Mouse (Mus musculus): ENCODE results near the gene Cck. TPM values are rescaled to one million over a fixed set of nuclear protein-coding genes. Genes with fewer than 3 reads are reported as not detected.
A peak's percentile ranks its signal among the peaks of the same experiment; 100 is the strongest.
"Not testable (repeated sequence)": the region's sequence is repeated elsewhere in the genome, so short reads cannot be mapped to it uniquely, and the experiment has no call there.

Gene Cck
- polyA plus RNA-seq, 1 experiment from 2014 or later, result 1.1 TPM

- Histone ChIP-seq H3K4me2 (ENCODE audit: low read depth, low read length) (no peak overlapping the region), H3K9ac (ENCODE audit: low read depth, low read length) (no peak overlapping the region), H3K27ac (ENCODE audit: low read length) (no peak overlapping the region), H3K9me3 (replicated peaks; ENCODE audit: control insufficient read depth, low read length) (no peaks in the 10 kb centered on the region), H3K36me3 (ENCODE audit: control insufficient read depth, insufficient read depth) (no peaks in the 10 kb centered on the region), H3K27me3 (ENCODE audit: control insufficient read depth, insufficient read depth, low read depth, low read length) (no peaks in the 10 kb centered on the region), H3K4me1 (ENCODE audit: control insufficient read depth, low read depth, low read length) (no peaks in the 10 kb centered on the region), H3K4me3 (ENCODE audit: low read depth, low read length) (no peak overlapping the region)
- 61% methylated on average over 5 of the region's 5 CpGs for WGBS (ENCODE audit: insufficient replicate concordance)
- no peak for ATAC-seq (ENCODE audit: low read depth)
Observed at GRCm38 (mm10) chr9:121474771-121475170, 20.7 kb downstream of the Cck start.

- Histone ChIP-seq H3K27me3 (ENCODE audit: control insufficient read depth, insufficient read depth, low read depth, low read length) (no peaks in the 10 kb centered on the region), H3K27ac (ENCODE audit: low read length) (no peak overlapping the region), H3K4me3 (ENCODE audit: low read depth, low read length) (no peak overlapping the region), H3K9ac (ENCODE audit: low read depth, low read length) (no peak overlapping the region), H3K9me3 (replicated peaks; ENCODE audit: control insufficient read depth, low read length) (no peaks in the 10 kb centered on the region), H3K4me2 (ENCODE audit: low read depth, low read length) (no peak overlapping the region), H3K4me1 (ENCODE audit: control insufficient read depth, low read depth, low read length) (no peaks in the 10 kb centered on the region), H3K36me3 (ENCODE audit: control insufficient read depth, insufficient read depth) (no peaks in the 10 kb centered on the region)
- ATAC-seq (ENCODE audit: low read depth), result no peak
- 81% methylated on average over 6 of the region's 6 CpGs for WGBS (ENCODE audit: insufficient replicate concordance)
Observed at GRCm38 (mm10) chr9:121469711-121470110, 25.8 kb downstream of the Cck start.

- no peak overlapping the region for H3K27ac ChIP-seq (ENCODE audit: low read length)
- H3K36me3 ChIP-seq (ENCODE audit: control insufficient read depth, insufficient read depth), result no peaks in the 10 kb centered on the region
- H3K9ac ChIP-seq (ENCODE audit: low read depth, low read length), result no peak overlapping the region
- H3K9me3 ChIP-seq (replicated peaks; ENCODE audit: control insufficient read depth, low read length), result no peaks in the 10 kb centered on the region
- H3K4me2 ChIP-seq (ENCODE audit: low read depth, low read length), result no peak overlapping the region
- H3K27me3 ChIP-seq (ENCODE audit: control insufficient read depth, insufficient read depth, low read depth, low read length), result no peaks in the 10 kb centered on the region
- ATAC-seq (ENCODE audit: low read depth), result no peak
- no peaks in the 10 kb centered on the region for H3K4me1 ChIP-seq (ENCODE audit: control insufficient read depth, low read depth, low read length)
- no peak overlapping the region for H3K4me3 ChIP-seq (ENCODE audit: low read depth, low read length)
- WGBS (ENCODE audit: insufficient replicate concordance), result 67% methylated on average over 11 of the region's 11 CpGs
Observed at GRCm38 (mm10) chr9:121467460-121467859, 28.0 kb downstream of the Cck start.

GRCm38 (mm10) chr9:121460527-121460926 is 35.0 kb downstream of the Cck start:
- Histone ChIP-seq H3K27ac (ENCODE audit: low read length) (no peak overlapping the region), H3K27me3 (ENCODE audit: control insufficient read depth, insufficient read depth, low read depth, low read length) (no peaks in the 10 kb centered on the region)
- 80% methylated on average over 16 of the region's 16 CpGs for WGBS (ENCODE audit: insufficient replicate concordance)

GRCm38 (mm10) chr9:121459950-121460349 is 35.5 kb downstream of the Cck start:
- peaks cover 2% of the 10 kb centered on the region; the same call in 1 of the 2 replicates for H3K4me1 ChIP-seq (ENCODE audit: control insufficient read depth, low read depth, low read length)
- H3K9ac ChIP-seq (ENCODE audit: low read depth, low read length), result no peak overlapping the region
- no peaks in the 10 kb centered on the region for H3K36me3 ChIP-seq (ENCODE audit: control insufficient read depth, insufficient read depth)
- H3K9me3 ChIP-seq (replicated peaks; ENCODE audit: control insufficient read depth, low read length), result no peaks in the 10 kb centered on the region
- H3K4me2 ChIP-seq (ENCODE audit: low read depth, low read length), result no peak overlapping the region
- ATAC-seq (ENCODE audit: low read depth), result 0 out of 2 replicates have a peak, but pooled peaks have one; percentile 27
- H3K27ac ChIP-seq (ENCODE audit: low read length), result no peak overlapping the region
- WGBS (ENCODE audit: insufficient replicate concordance), result 32% methylated on average over 2 of the region's 2 CpGs
- H3K27me3 ChIP-seq (ENCODE audit: control insufficient read depth, insufficient read depth, low read depth, low read length), result no peaks in the 10 kb centered on the region
- H3K4me3 ChIP-seq (ENCODE audit: low read depth, low read length), result no peak overlapping the region

More at GRCm38 (mm10) chr9:121460527-121460926, 35.0 kb downstream of the Cck start:
- ATAC-seq (ENCODE audit: low read depth), result no peak
- H3K9ac ChIP-seq (ENCODE audit: low read depth, low read length), result no peak overlapping the region
- H3K9me3 ChIP-seq (replicated peaks; ENCODE audit: control insufficient read depth, low read length), result no peaks in the 10 kb centered on the region
- H3K4me1 ChIP-seq (ENCODE audit: control insufficient read depth, low read depth, low read length), result peaks cover 2% of the 10 kb centered on the region; the same call in 1 of the 2 replicates
- H3K36me3 ChIP-seq (ENCODE audit: control insufficient read depth, insufficient read depth), result no peaks in the 10 kb centered on the region
- no peak overlapping the region for H3K4me3 ChIP-seq (ENCODE audit: low read depth, low read length)
- no peak overlapping the region for H3K4me2 ChIP-seq (ENCODE audit: low read depth, low read length)

GRCm38 (mm10) chr9:121458466-121458865 is 37.0 kb downstream of the Cck start:
- Histone ChIP-seq H3K4me1 (ENCODE audit: control insufficient read depth, low read depth, low read length) (peaks cover 2% of the 10 kb centered on the region; the same call in 1 of the 2 replicates), H3K36me3 (ENCODE audit: control insufficient read depth, insufficient read depth) (peaks cover 3% of the 10 kb centered on the region; the same call in 1 of the 2 replicates), H3K9me3 (replicated peaks; ENCODE audit: control insufficient read depth, low read length) (no peaks in the 10 kb centered on the region), H3K9ac (ENCODE audit: low read depth, low read length) (no peak overlapping the region), H3K4me3 (ENCODE audit: low read depth, low read length) (no peak overlapping the region), H3K27ac (ENCODE audit: low read length) (no peak overlapping the region), H3K27me3 (ENCODE audit: control insufficient read depth, insufficient read depth, low read depth, low read length) (no peaks in the 10 kb centered on the region), H3K4me2 (ENCODE audit: low read depth, low read length) (no peak overlapping the region)
- no peak for ATAC-seq (ENCODE audit: low read depth)
- 22% methylated on average over 8 of the region's 8 CpGs for WGBS (ENCODE audit: insufficient replicate concordance)

GRCm38 (mm10) chr9:121456739-121457515 is 38.6 kb downstream of the Cck start:
- Histone ChIP-seq H3K27ac (ENCODE audit: low read length) (no peak overlapping the region), H3K4me3 (ENCODE audit: low read depth, low read length) (no peak overlapping the region), H3K9ac (ENCODE audit: low read depth, low read length) (no peak overlapping the region), H3K36me3 (ENCODE audit: control insufficient read depth, insufficient read depth) (peaks cover 7% of the 10 kb centered on the region; the same call in 1 of the 2 replicates), H3K27me3 (ENCODE audit: control insufficient read depth, insufficient read depth, low read depth, low read length) (no peaks in the 10 kb centered on the region), H3K9me3 (replicated peaks; ENCODE audit: control insufficient read depth, low read length) (no peaks in the 10 kb centered on the region), H3K4me1 (ENCODE audit: control insufficient read depth, low read depth, low read length) (peaks cover 13% of the 10 kb centered on the region), H3K4me2 (ENCODE audit: low read depth, low read length) (no peak overlapping the region)
- 63% methylated on average over 13 of the region's 13 CpGs for WGBS (ENCODE audit: insufficient replicate concordance)
- no peak for ATAC-seq (ENCODE audit: low read depth)

GRCm38 (mm10) chr9:121454891-121455290 is 40.6 kb downstream of the Cck start:
- WGBS (ENCODE audit: insufficient replicate concordance), result 78% methylated on average over 3 of the region's 3 CpGs
- no peak for ATAC-seq (ENCODE audit: low read depth)

GRCm38 (mm10) chr9:121452342-121452942 is 43.1 kb downstream of the Cck start:
- not testable (repeated sequence) for H3K27me3 ChIP-seq (ENCODE audit: control insufficient read depth, insufficient read depth, low read depth, low read length); H3K9me3 ChIP-seq (replicated peaks; ENCODE audit: control insufficient read depth, low read length); H3K36me3 ChIP-seq (ENCODE audit: control insufficient read depth, insufficient read depth)
- Histone ChIP-seq H3K4me2 (ENCODE audit: low read depth, low read length) (peak overlapping the region; percentile 31), H3K4me3 (ENCODE audit: low read depth, low read length) (peak overlapping the region; percentile 36), H3K27ac (ENCODE audit: low read length) (peak overlapping the region; percentile 53), H3K9ac (ENCODE audit: low read depth, low read length) (peak overlapping the region; percentile 7; the same call in 1 of the 2 replicates), H3K4me1 (ENCODE audit: control insufficient read depth, low read depth, low read length) (peaks cover 17% of the 10 kb centered on the region)
- 16% methylated on average over 9 of the region's 9 CpGs for WGBS (ENCODE audit: insufficient replicate concordance)
- peak; percentile 78 for ATAC-seq (ENCODE audit: low read depth)

More at GRCm38 (mm10) chr9:121454891-121455290, 40.6 kb downstream of the Cck start:
- Histone ChIP-seq H3K9ac (ENCODE audit: low read depth, low read length) (no peak overlapping the region), H3K4me2 (ENCODE audit: low read depth, low read length) (no peak overlapping the region), H3K27me3 (ENCODE audit: control insufficient read depth, insufficient read depth, low read depth, low read length) (no peaks in the 10 kb centered on the region), H3K9me3 (replicated peaks; ENCODE audit: control insufficient read depth, low read length) (no peaks in the 10 kb centered on the region), H3K36me3 (ENCODE audit: control insufficient read depth, insufficient read depth) (peaks cover 7% of the 10 kb centered on the region; the same call in 1 of the 2 replicates), H3K27ac (ENCODE audit: low read length) (no peak overlapping the region), H3K4me1 (ENCODE audit: control insufficient read depth, low read depth, low read length) (peaks cover 17% of the 10 kb centered on the region), H3K4me3 (ENCODE audit: low read depth, low read length) (no peak overlapping the region)

All from liver, embryonic 16.5 days (tissue).